Mouse (Mus musculus): Measurements from ENCODE around the gene Chsy1.

GRCm38 (mm10) chr7:66194511-66194910 is 85.2 kb downstream of the Chsy1 start:
- TF ChIP-seq CTCF (IDR thresholded peaks at IDR 0.05; ENCODE audit: low read depth, low read length) (no peak), TAL1 (conservative IDR thresholded peaks at IDR 0.05; ENCODE audit: low read depth, low read length) (no peak), GATA1 (IDR thresholded peaks at IDR 0.05; ENCODE audit: borderline replicate concordance, low read length) (no peak), GATA2 (IDR thresholded peaks at IDR 0.05; ENCODE audit: borderline replicate concordance, low read depth, low read length) (no peak), POLR2AphosphoS5 (IDR thresholded peaks at IDR 0.05; ENCODE audit: insufficient replicate concordance, low read depth, low read length) (no peak)
